Mouse (Mus musculus): Measurements from ENCODE around the gene Hist3h2a. TPM values are rescaled to one million over a fixed set of nuclear protein-coding genes. Genes with fewer than 3 reads are reported as not detected.

Hist3h2a gene
- polyA plus RNA-seq, 1 experiment from 2014 or later, result 28.4 TPM

DNA sequence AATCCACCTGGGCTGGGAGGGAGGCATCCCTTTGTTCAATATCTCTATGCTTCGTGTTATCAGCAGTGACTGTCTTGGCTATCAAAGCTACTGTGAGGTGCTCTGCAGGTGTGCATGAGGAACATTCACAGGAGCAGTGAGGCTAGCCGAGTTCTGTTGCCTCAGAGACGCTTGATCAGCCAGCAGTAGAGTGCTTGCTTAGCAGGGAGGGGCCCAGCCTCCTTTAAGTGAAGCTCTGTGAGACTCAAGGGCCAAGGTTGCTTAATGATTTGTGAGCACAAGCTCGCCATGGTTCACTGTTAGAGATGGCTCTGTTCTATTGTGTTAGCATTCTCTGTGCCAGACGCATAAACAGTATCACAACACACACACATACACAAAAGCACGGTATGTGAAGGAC, 15.2 kb downstream of the Hist3h2a start:
- ATAC-seq (ENCODE audit: insufficient number of reproducible peaks, low FRiP score), result no peak
- no peak overlapping the region for H3K4me3 ChIP-seq
- no peak overlapping the region for H3K4me2 ChIP-seq
- no peaks in the 10 kb centered on the region for H3K9me3 ChIP-seq (replicated peaks)
- 76% methylated on average over 6 of the region's 6 CpGs for WGBS
- peaks cover 21% of the 10 kb centered on the region for H3K36me3 ChIP-seq
- 0 out of 2 replicates have a peak, but pooled peaks cover 4% of the 10 kb centered on the region for H3K27me3 ChIP-seq (replicated peaks)
- H3K4me1 ChIP-seq (replicated peaks), result peaks cover 50% of the 10 kb centered on the region
- H3K9ac ChIP-seq, result no peak overlapping the region
- H3K27ac ChIP-seq (ENCODE audit: poor library complexity, severe bottlenecking), result no peak overlapping the region

DNA sequence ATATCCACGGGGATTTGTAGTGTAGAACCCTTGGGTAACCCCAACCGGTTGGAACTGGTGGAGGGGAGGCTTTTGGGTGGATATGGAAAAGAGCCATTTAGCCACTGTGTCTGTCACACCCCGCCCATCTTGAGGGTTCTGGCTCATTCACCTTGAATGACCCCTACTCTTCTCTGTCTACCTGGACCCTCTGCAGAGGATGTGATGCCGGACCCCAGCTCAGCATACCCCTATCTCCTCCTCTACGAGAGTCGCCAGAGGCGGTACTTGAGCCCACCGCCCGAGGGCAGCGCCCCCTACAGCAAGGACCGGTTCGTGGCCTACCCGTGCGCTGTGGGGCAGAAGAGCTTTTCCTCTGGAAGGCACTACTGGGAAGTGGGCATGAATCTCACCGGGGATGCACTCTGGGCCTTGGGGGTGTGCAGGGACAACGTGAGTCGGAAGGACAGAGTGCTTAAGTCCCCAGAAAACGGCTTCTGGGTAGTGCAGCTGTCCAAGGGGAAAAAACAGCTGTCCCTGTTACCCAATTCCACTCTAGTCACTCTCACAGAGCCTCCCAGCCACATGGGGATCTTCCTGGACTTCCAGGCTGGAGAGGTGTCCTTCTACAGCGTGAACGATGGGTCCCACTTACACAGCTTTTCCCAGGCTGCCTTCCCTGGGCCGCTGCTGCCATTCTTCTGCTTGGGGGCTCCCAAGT, 16.5 kb downstream of the Hist3h2a start:
- Histone ChIP-seq H3K9me3 (replicated peaks) (no peaks in the 10 kb centered on the region), H3K4me2 (no peak overlapping the region), H3K27me3 (replicated peaks) (no peaks in the 10 kb centered on the region), H3K36me3 (peaks cover 23% of the 10 kb centered on the region), H3K4me3 (no peak overlapping the region), H3K4me1 (replicated peaks) (peaks cover 41% of the 10 kb centered on the region), H3K9ac (no peak overlapping the region), H3K27ac (ENCODE audit: poor library complexity, severe bottlenecking) (no peak overlapping the region)
- 86% methylated on average over 21 of the region's 21 CpGs for WGBS
- ATAC-seq (ENCODE audit: insufficient number of reproducible peaks, low FRiP score), result no peak

DNA sequence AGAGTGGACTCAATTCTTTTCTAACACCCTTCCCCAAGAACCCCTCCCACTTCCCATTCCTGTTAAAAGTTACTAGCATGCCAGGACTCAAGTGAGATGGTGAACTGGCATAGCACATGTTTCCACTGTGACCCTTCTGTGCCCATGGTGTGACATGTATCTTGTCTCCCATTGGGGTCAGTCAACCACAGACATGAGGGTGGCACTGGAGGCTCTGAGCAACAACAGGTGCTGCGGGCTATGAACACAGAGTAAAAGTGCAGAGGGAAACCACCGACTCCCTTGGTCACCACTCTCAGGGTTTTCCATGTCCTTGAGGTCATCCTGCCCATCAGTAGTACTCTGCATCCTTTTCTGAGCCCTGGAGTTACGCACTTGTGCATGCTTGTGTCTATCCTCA, 17.3 kb downstream of the Hist3h2a start:
- no peak overlapping the region for H3K9ac ChIP-seq
- no peak overlapping the region for H3K4me3 ChIP-seq
- H3K27me3 ChIP-seq (replicated peaks), result no peaks in the 10 kb centered on the region
- H3K4me2 ChIP-seq, result no peak overlapping the region
- H3K9me3 ChIP-seq (replicated peaks), result no peaks in the 10 kb centered on the region
- WGBS, result 83% methylated on average over 3 of the region's 3 CpGs
- ATAC-seq (ENCODE audit: insufficient number of reproducible peaks, low FRiP score), result no peak
- H3K4me1 ChIP-seq (replicated peaks), result peaks cover 35% of the 10 kb centered on the region
- no peak overlapping the region for H3K27ac ChIP-seq (ENCODE audit: poor library complexity, severe bottlenecking)
- peaks cover 23% of the 10 kb centered on the region for H3K36me3 ChIP-seq

DNA sequence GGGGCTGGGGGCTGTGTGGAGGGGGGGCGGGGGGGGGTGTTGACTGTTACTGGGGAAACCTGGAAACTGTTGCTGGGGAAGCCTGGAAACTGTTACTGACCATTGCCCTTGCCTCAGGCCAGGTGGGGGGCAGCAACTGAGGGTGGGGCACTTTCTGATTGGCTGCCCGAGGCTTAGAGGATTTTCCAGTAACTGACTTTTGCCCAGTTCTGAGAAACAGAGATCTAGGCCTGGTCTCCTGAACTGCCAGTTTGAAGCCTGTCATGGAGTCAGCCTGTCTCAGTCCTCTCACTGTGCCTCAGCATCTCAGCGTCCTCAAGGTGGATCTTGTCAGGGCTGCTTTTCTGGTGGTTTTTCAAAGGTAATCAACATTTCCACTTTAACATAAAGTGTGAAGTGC, 19.9 kb downstream of the Hist3h2a start:
- no peaks in the 10 kb centered on the region for H3K9me3 ChIP-seq (replicated peaks)
- 83% methylated on average over 3 of the region's 3 CpGs for WGBS
- no peak overlapping the region for H3K27ac ChIP-seq (ENCODE audit: poor library complexity, severe bottlenecking)
- ATAC-seq (ENCODE audit: insufficient number of reproducible peaks, low FRiP score), result no peak
- peaks cover 36% of the 10 kb centered on the region for H3K4me1 ChIP-seq (replicated peaks)
- H3K27me3 ChIP-seq (replicated peaks), result no peaks in the 10 kb centered on the region
- no peak overlapping the region for H3K4me3 ChIP-seq
- H3K9ac ChIP-seq, result no peak overlapping the region
- peaks cover 15% of the 10 kb centered on the region; the same call in 1 of the 2 replicates for H3K36me3 ChIP-seq
- no peak overlapping the region for H3K4me2 ChIP-seq

DNA sequence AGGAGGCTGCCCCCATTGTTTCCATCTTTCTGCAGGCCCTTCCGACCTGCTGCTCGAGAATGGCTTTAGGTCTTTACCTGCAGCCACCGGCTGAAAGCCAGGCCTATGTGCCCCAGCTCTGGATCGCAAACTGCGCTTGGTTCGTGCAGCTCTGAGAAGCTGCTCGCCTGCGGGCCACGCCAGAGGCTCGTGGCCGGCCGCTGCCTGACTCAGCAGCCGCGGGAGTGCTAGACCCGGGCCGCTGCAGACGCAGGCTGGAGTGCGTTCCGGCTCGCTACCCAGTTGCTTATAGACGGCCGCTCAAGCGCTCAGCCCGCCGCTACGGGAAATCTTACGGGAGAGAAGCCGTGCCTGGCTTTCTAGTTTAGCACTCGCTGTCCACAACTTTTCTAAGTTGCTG, 22.7 kb downstream of the Hist3h2a start:
- peak; percentile 20; the same call in 1 of the 2 replicates for ATAC-seq (ENCODE audit: insufficient number of reproducible peaks, low FRiP score)
- H3K9ac ChIP-seq, result peak overlapping the region; percentile 89
- H3K4me2 ChIP-seq, result peak overlapping the region; percentile 94
- under 1% methylated on average over 29 of the region's 29 CpGs for WGBS
- peaks cover 45% of the 10 kb centered on the region for H3K4me1 ChIP-seq (replicated peaks)
- H3K27me3 ChIP-seq (replicated peaks), result no peaks in the 10 kb centered on the region
- peak overlapping the region; percentile 90 for H3K4me3 ChIP-seq
- H3K27ac ChIP-seq (ENCODE audit: poor library complexity, severe bottlenecking), result peak overlapping the region; percentile 84
- peaks cover 16% of the 10 kb centered on the region for H3K36me3 ChIP-seq
- no peaks in the 10 kb centered on the region for H3K9me3 ChIP-seq (replicated peaks)

DNA sequence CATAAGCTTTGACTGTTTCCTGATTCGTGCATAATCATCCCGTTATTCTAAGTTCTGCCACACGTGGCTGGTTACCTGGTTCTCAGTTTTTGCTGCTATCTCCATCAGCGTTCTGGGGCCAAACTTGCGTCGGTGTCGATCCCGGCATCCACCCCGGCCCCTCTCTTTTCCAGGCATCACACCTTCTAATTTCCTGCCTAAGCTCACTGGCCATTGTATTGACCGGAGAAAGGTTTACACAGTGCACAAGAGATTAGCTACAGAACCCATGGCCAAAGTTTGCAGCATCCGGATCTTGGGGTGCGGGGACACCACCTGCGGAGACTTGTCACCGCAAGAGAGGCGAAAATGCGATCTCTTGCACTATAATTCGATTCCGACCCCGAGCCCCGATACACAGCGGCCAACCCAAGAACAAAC, 23.1 kb downstream of the Hist3h2a start:
- WGBS, result under 1% methylated on average over 21 of the region's 21 CpGs
- Histone ChIP-seq H3K27ac (ENCODE audit: poor library complexity, severe bottlenecking) (peak overlapping the region; percentile 84), H3K4me3 (peak overlapping the region; percentile 90), H3K36me3 (peaks cover 21% of the 10 kb centered on the region), H3K27me3 (replicated peaks) (no peaks in the 10 kb centered on the region), H3K4me1 (replicated peaks) (peaks cover 45% of the 10 kb centered on the region), H3K9ac (peak overlapping the region; percentile 89), H3K4me2 (peak overlapping the region; percentile 94), H3K9me3 (replicated peaks) (no peaks in the 10 kb centered on the region)
- no peak for ATAC-seq (ENCODE audit: insufficient number of reproducible peaks, low FRiP score)

DNA sequence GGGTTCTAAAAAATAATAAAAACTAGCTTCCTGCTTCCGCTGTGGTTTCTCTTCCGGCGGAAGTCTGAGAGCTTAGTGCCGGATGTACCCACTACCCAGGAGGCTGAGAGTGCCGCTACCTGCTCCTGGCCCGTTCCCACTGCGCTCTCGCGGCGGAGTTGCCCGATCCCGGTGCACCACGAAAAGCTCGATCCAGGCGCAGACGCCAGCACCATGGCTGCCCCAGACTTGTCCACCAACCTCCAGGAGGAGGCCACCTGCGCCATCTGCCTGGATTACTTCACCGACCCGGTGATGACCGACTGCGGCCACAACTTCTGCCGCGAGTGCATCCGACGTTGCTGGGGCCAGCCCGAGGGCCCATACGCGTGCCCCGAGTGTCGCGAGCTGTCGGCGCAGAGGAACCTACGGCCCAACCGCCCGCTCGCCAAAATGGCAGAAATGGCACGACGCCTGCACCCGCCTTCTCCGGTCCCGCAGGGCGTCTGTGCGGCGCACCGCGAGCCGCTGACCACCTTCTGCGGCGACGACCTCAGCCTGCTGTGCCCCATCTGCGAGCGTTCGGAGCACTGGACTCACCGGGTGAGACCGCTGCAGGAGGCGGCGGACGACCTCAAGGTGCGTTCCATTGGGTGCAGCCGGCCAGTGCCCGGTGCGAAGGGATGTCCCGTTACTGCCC, 23.7 kb downstream of the Hist3h2a start, which contains the start of gene Trim11:
Gene Trim11, plus strand, starts transcription at position 67 of the 679 bp plus-strand sequence.
- ATAC-seq (ENCODE audit: insufficient number of reproducible peaks, low FRiP score), result peak; percentile 73
- Histone ChIP-seq H3K4me2 (peak within 1 kb of the TSS; percentile 94), H3K9me3 (replicated peaks) (no peaks in the 10 kb centered on the region), H3K9ac (peak within 1 kb of the TSS; percentile 89), H3K27ac (ENCODE audit: poor library complexity, severe bottlenecking) (peak within 1 kb of the TSS; percentile 84), H3K4me3 (peak within 1 kb of the TSS; percentile 90), H3K27me3 (replicated peaks) (no peaks in the 10 kb centered on the region), H3K36me3 (peaks cover 26% of the 10 kb centered on the region), H3K4me1 (replicated peaks) (peaks cover 51% of the 10 kb centered on the region)
- 0% methylated on average over 64 of the region's 64 CpGs for WGBS

DNA sequence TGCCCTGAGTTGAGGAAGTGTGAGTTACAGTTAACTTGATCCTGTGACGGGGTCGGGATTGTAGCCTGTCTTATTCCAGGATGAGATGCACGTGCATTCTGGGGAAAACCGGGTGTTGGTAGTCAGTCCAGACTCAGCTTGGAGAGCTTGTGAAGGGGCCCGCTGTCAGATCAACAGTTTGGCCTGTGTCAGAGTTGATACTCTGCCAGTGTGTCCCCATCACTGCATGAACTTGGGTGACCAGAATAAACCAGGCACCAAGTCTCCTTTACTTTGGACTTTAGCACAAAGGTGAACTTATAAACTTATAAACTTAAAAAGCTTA, 24.2 kb downstream of the Hist3h2a start:
- H3K27ac ChIP-seq (ENCODE audit: poor library complexity, severe bottlenecking), result peak overlapping the region; percentile 84
- WGBS, result under 1% methylated on average over 5 of the region's 5 CpGs
- peaks cover 28% of the 10 kb centered on the region for H3K36me3 ChIP-seq
- peak overlapping the region; percentile 89 for H3K9ac ChIP-seq
- no peaks in the 10 kb centered on the region for H3K27me3 ChIP-seq (replicated peaks)
- peaks cover 56% of the 10 kb centered on the region for H3K4me1 ChIP-seq (replicated peaks)
- no peak for ATAC-seq (ENCODE audit: insufficient number of reproducible peaks, low FRiP score)
- no peaks in the 10 kb centered on the region for H3K9me3 ChIP-seq (replicated peaks)
- H3K4me2 ChIP-seq, result peak overlapping the region; percentile 94
- H3K4me3 ChIP-seq, result peak overlapping the region; percentile 90

DNA sequence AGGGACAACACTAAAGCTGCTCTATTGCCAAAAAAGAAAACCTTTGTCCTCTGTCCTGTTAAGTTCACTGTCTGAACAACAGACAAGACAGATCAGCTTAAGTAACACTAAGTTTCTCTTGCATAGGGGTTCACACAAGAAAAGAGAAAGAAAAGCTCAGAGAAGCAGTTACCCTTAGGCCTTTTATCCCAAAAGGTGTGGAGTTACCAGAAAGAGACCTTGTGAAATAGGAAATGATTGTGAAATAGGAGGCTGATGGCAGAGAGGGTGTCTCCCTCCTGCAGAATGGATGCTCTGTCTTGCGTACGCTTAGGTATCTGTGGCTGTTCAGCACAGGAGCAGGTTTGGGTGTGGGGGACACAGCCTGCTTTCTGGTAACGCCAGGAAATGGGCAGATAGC, 24.7 kb downstream of the Hist3h2a start:
- Histone ChIP-seq H3K27me3 (replicated peaks) (no peaks in the 10 kb centered on the region), H3K36me3 (peaks cover 30% of the 10 kb centered on the region), H3K27ac (ENCODE audit: poor library complexity, severe bottlenecking) (peak overlapping the region; percentile 70), H3K9me3 (replicated peaks) (no peaks in the 10 kb centered on the region), H3K9ac (peak overlapping the region; percentile 89), H3K4me1 (replicated peaks) (peaks cover 59% of the 10 kb centered on the region), H3K4me3 (peak overlapping the region; percentile 90), H3K4me2 (peak overlapping the region; percentile 94)
- WGBS, result 60% methylated on average over 3 of the region's 3 CpGs
- no peak for ATAC-seq (ENCODE audit: insufficient number of reproducible peaks, low FRiP score)

DNA sequence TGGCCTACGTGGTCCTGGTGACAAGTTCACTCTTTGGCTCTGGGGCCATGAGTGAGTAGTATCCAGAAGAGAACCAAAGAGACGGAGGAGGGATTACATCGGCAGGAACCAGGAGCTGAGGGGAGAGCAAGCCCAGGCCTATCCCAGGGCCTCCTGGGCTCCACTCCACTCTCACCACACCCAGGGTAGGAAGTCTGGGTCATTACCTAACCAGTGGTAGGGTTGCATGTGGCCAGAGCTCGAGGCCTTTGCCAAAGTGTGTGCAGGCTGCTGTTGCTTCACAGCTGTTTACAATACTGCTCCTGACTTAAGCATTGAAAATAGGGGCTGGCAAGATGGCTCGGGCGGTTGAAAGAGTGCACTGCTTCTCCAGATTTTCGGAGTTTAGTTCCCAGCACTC, 25.2 kb downstream of the Hist3h2a start:
- 67% methylated on average over 7 of the region's 7 CpGs for WGBS
- H3K36me3 ChIP-seq, result peaks cover 27% of the 10 kb centered on the region
- H3K4me1 ChIP-seq (replicated peaks), result peaks cover 64% of the 10 kb centered on the region
- H3K27ac ChIP-seq (ENCODE audit: poor library complexity, severe bottlenecking), result peak overlapping the region; percentile 70
- no peak for ATAC-seq (ENCODE audit: insufficient number of reproducible peaks, low FRiP score)
- no peaks in the 10 kb centered on the region for H3K27me3 ChIP-seq (replicated peaks)
- H3K9me3 ChIP-seq (replicated peaks), result no peaks in the 10 kb centered on the region
- peak overlapping the region; percentile 89 for H3K9ac ChIP-seq
- H3K4me3 ChIP-seq, result peak overlapping the region; percentile 90
- peak overlapping the region; percentile 94 for H3K4me2 ChIP-seq

DNA sequence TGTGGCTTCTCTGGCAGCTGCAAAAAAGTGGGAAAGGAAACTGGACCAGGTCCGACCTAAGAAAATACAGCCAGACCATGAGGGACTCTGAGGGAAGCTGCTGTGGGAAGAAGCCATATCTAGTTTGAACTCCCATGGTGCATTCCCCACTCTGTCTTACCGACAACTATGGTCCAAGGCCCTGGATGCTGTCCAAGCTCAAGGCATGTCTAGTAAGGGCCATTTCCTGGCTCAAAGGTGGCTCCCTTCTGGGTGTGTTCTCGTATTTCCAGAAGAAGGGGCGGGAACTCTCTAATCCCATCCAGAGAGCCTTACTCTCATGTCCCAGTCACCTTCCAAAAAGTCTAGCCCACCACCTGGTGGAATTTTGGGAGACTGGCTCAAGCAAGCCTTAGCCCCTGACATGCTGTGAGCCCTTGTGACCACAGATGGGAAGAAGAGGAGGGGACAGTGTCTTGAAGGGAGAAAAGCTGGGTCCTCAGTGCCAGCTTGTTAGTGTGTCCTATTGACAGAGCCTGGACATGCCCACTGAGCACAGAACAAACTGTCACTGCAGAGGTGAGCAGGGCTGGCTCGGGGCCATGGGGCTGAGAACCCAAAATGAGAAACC, 26.0 kb downstream of the Hist3h2a start:
- Histone ChIP-seq H3K4me2 (peak overlapping the region; percentile 94), H3K36me3 (peaks cover 34% of the 10 kb centered on the region), H3K4me3 (peak overlapping the region; percentile 90), H3K9ac (peak overlapping the region; percentile 53), H3K27me3 (replicated peaks) (no peaks in the 10 kb centered on the region), H3K4me1 (replicated peaks) (peaks cover 72% of the 10 kb centered on the region), H3K9me3 (replicated peaks) (no peaks in the 10 kb centered on the region), H3K27ac (ENCODE audit: poor library complexity, severe bottlenecking) (peak overlapping the region; percentile 70)
- ATAC-seq (ENCODE audit: insufficient number of reproducible peaks, low FRiP score), result no peak
- 55% methylated on average over 5 of the region's 5 CpGs for WGBS
